Mouse (Mus musculus) retina, postnatal 7 days (tissue): ENCODE measurements around the gene Nrip1.

Source experiments
- DNase-seq: peaks from one replicate; pipeline ENCODE4 v3.0.0-alpha.2; 2012; ENCODE audit warnings: low read depth, low spot score

Nrip1 gene

DNA sequence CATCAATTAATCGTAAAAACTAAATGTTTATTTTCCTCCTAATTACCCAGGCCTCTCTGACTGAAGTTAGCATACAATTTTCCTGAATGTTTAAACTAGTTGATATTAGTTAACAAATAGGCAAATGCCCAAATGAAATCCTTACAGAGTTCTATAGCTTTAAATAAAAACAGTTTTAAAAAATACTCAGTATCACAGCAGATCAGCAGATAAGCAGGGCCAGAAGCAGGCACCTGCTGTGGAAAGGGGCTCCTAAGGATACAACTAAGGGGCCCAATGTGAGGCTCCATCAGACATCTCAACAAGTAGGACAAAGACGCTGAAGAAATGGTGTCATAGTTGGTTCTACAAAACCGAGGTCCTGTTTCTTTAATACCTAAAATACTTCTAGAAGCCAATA, 58.0 kb downstream of the Nrip1 start:
- no peak for DNase-seq

DNA sequence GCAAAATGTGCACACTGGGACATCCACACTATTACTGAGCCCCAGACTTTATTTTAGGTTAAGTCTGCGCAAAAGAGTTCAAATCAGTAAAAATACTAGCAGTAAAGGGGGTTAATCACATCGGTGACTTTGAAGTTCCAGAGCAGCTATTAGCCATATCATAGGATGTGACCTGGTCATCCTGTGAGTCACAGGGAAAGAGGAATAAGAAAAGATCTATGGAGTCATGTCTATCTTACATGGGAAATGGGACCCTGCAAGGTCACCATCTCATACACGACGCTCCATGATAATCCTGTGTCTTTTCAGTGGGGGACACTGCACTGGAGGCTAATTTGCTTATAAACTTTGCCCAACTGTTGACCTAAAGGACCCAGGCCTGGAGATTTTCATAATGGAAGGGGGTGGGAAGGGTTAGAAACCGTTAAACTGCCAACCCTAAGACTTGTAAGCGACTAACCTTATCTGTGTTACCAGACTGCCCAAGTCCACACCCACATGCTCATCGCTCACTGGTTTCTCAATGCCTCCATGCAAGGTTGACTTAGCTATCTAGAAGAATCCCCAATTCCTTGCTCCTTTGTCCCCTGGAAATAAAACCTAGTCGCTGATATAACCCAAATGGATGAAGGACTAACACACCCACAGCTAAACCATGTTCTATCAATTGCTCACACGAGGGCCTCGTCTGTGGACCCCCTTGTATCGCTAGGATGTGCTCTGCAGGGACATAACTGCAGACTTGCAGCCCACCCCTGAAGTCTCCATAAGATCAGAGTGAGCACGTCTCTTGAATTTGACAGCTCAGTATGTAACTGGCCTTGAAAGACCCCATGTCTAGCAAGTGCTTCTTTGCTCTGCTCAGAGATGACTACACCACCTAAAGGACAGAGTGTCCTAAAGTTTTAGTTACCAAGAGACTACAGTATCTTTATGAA, 59.3 kb downstream of the Nrip1 start:
- no peak for DNase-seq

GRCm38 (mm10) chr16:76312887-76313420, 60.7 kb downstream of the Nrip1 start:
- DNase-seq = no peak

DNA sequence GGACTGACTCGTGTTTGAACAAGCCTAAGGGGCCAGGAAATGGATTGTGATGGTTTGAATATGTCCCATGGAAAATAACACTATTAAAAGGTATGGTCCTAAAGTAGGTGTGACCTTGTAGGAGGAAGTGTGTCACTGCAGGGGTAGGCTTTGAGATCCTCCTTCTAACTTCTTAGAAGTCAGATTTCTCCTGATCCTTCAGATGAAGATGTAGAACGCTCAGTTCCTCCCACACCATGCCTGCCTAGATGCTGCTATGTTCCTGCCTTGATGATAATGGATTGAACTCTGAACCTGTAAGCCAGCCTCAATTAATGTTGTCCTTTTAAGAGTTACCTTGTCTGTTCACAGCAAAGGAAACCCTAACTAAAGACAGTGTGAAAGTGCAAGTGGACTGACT, 62.8 kb downstream of the Nrip1 start:
- DNase-seq = no peak

DNA sequence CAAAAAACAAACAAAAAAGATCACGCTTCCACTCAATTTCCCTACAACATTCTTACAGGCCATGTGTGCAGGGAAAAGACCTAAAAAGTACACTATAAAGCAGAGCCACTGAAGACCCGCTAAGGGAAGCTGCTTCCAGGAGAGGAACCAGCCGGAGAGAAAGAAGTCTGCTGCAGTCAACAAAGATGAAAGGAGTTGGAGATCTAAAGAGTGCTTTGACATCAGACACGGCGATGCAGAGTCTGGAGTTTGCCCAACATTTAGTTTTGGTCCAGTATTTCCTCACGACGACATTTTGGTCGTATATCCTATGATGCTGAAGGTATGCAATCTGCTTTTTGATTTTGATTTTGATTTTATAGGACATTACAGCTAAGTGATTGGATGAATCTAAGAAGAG, 63.3 kb downstream of the Nrip1 start:
- no peak for DNase-seq

GRCm38 (mm10) chr16:76309280-76309679, 64.3 kb downstream of the Nrip1 start:
- DNase-seq = no peak

GRCm38 (mm10) chr16:76307039-76307438, 66.6 kb downstream of the Nrip1 start:
- DNase-seq = no peak

DNA sequence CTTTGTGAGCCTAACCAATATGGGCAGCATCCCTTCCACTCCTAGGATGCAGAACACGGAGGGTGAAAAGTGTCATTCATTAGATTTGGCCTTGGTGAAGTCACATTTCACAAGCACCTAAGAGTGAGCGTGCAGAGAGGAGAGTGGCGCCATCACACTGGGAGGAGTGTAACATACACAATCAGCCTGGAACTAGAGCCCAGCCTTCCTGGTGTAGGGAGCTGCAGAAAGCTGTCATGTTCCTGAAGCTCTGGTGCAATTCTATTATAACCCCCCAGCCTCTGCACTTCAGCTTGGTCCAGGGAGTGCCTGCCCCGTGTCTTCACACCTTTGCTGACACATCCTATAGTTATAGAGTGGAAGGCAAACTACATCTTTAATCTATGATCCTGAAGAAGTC, 67.2 kb downstream of the Nrip1 start:
- no peak for DNase-seq

DNA sequence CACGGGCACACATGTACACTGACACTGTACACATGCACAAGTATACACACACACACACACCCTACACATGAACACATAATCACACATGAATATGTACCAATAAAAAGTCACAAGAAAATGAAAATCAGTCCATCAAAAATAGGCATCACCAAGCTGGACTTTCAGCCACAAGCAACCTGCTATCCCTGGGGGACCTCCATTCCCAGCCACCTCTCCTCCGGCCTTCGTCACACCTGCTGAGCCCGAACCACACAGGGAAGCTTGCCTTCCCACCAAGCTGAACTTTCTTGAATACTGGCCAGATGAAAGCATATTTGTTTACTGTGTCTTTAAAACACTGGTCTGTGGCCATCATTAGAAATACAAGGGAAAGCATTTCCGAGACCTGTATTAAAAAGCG, 70.2 kb downstream of the Nrip1 start:
- no peak for DNase-seq

GRCm38 (mm10) chr16:76301728-76302050, 71.9 kb downstream of the Nrip1 start:
- no peak for DNase-seq

GRCm38 (mm10) chr16:76301037-76301727, 72.4 kb downstream of the Nrip1 start:
- DNase-seq = no peak

GRCm38 (mm10) chr16:76300452-76300851, 73.2 kb downstream of the Nrip1 start:
- DNase-seq = no peak

- DNase-seq = no peak
Measured at GRCm38 (mm10) chr16:76299511-76299910, 74.1 kb downstream of the Nrip1 start.

DNA sequence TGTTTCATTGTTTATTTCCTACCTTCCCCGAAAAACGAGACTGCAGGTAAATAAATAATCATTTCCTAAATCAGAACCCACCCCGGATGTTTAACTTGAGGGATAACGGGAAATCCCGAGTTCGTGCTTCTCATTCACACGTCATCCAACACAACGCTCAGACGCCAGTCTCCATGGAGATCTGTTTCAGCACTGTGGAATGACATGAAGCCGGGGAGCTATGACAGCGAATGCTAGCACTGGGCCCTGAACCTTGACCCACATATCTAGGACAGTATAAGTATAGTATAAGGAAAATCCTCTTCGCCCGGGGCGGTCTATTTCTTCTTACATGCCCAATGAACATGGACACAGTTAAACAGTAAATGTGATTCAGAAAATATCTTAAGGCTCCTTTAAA, 78.3 kb downstream of the Nrip1 start:
- DNase-seq = no peak

GRCm38 (mm10) chr16:76294550-76294949, 79.1 kb downstream of the Nrip1 start:
- no peak for DNase-seq

GRCm38 (mm10) chr16:76293765-76294463, 79.7 kb downstream of the Nrip1 start:
- no peak for DNase-seq

- no peak for DNase-seq
Measured at GRCm38 (mm10) chr16:76293176-76293575, 80.5 kb downstream of the Nrip1 start.

- no peak for DNase-seq
Measured at GRCm38 (mm10) chr16:76292656-76293055, 81.0 kb downstream of the Nrip1 start.

DNA sequence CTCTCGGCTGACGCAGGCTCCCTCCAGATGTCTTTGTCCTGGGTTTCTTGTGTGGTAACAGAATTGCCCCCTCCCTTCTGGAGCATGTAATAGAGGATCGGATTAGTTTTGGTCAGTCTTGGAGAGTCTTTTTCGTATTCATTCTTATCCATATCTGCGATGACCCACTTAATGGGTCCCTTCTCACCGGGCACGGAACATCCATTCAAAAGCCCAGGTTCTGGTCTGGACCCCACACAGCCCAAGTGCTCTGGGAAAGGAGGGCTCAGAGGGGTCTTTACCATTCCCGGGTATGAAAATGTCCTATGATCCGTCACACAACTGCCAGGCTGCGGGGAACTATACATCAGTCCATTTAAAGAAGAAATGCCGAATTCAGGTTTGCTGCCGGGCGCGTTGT, 82.3 kb downstream of the Nrip1 start:
- DNase-seq = no peak

GRCm38 (mm10) chr16:76289495-76289894, 84.1 kb downstream of the Nrip1 start:
- DNase-seq = no peak

DNA sequence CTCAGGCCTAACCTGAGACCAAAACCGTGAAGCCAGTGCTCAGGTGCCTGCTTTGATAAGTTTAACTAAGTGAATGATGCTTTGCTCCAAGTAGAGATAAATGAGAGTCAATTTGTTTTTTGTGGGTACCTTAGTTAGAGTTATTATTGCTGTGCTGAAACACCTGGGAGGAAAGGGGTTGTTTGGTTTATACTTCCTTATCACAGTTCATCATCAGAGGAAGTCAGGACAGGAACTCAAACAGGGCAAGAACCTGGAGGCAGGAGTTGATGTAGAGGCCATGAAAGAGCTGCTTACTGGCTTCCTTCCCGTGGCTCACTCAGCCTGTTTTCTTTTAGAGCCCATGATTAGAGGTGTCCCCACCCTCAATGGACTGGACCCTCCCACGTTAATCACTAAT, 89.8 kb downstream of the Nrip1 start:
- DNase-seq = no peak

GRCm38 (mm10) chr16:76281850-76282249, 91.8 kb downstream of the Nrip1 start:
- DNase-seq = no peak
